Mouse (Mus musculus) erythroblast, embryonic 14.5 days (primary cell): ENCODE measurements around the gene Nrg4. TPM values are rescaled to one million over a fixed set of nuclear protein-coding genes. Genes with fewer than 3 reads are reported as not detected.
"Not testable (repeated sequence)": the region's sequence is repeated elsewhere in the genome, so short reads cannot be mapped to it uniquely, and the experiment has no call there.

Experiments
- H3K27me3 ChIP-seq: 2 replicates; pipeline ENCODE4 v1.6.1; 2012; ENCODE audit warnings: inconsistent platforms; ENCODE audit not compliant: control insufficient read depth
- H3K36me3 ChIP-seq: 2 replicates; pipeline ENCODE4 v1.6.1; 2012; ENCODE audit warnings: mild to moderate bottlenecking, inconsistent platforms; ENCODE audit not compliant: control insufficient read depth
- H3K4me1 ChIP-seq: 2 replicates; pipeline ENCODE4 v1.6.1; 2012; ENCODE audit warnings: inconsistent platforms; ENCODE audit not compliant: control insufficient read depth
- H3K4me3 ChIP-seq: replicated peaks from 2 replicates; pipeline ENCODE3; 2012; ENCODE audit warnings: moderate library complexity, mild to moderate bottlenecking, inconsistent platforms
- H3K9me3 ChIP-seq: 2 replicates; pipeline ENCODE4 v1.6.1; 2012; ENCODE audit warnings: low read length, inconsistent platforms, mixed read lengths; ENCODE audit not compliant: control insufficient read depth
- GATA1 ChIP-seq: IDR thresholded peaks from 2 replicates; pipeline ENCODE4 v1.6.1; 2012; ENCODE audit warnings: low read length, inconsistent platforms, mixed read lengths
- TAL1 ChIP-seq: IDR thresholded peaks from 3 replicates; pipeline ENCODE4 v1.6.1; 2012; ENCODE audit warnings: low read length, inconsistent platforms, mixed read lengths
- polyA plus RNA-seq: library from polyadenylated mRNA; stranded (reverse); fragments of >175 nt; gene quantifications from 2 replicates; pipeline ENCODE4 v1.2.3, GENCODE M21; 2012

The Nrg4 gene
- polyA plus RNA-seq, 1 experiment, result 0.03 TPM

DNA sequence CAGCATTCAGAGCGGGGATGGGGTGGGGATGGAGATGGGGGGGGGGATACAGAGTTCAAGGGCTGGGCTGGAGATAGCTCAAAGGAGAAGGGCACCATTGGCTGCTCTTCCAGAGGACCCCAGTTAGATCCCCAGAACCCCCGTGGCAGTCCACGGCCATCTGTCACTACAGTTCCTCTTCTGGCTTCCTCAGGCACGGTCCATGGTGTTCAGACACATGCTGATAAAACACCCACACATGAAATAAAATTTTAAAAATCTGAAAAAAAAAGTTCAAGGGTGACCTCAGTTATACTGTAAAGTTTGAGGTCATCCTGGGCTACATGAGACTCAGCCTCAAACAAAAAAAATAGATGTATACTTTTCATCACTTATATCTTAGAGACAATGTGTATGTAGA lies 78.2 kb downstream of the Nrg4 start:
- no peaks in the 10 kb centered on the region for H3K9me3 ChIP-seq
- H3K27me3 ChIP-seq, result no peaks in the 10 kb centered on the region
- H3K4me1 ChIP-seq, result no peaks in the 10 kb centered on the region
- TF ChIP-seq TAL1, result no peak
- TF ChIP-seq GATA1, result no peak
- no peak overlapping the region for H3K4me3 ChIP-seq
- H3K36me3 ChIP-seq, result no peaks in the 10 kb centered on the region

DNA sequence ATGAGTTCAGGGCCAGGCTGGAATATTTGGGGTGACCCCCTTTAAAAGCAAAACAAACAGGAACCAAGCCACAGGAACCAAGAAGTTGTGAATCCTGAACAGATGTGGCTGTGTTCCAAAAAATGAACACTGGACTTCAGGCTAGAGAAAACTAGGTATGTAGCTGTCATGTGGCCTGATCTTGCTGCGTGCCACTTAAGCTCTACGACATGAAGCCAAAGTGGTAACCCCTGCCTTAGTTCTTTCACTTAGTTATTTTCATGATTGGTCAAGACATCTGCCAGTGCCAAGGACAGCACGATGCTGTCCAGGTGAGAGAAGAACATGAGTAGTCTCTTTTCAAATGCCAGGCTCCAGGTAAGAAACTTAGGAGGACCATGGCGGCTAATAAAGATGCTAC lies 79.7 kb downstream of the Nrg4 start:
- Histone ChIP-seq H3K9me3 (no peaks in the 10 kb centered on the region), H3K36me3 (no peaks in the 10 kb centered on the region), H3K27me3 (peaks cover 5% of the 10 kb centered on the region), H3K4me3 (no peak overlapping the region), H3K4me1 (no peaks in the 10 kb centered on the region)
- TF ChIP-seq TAL1, result no peak
- no peak for TF ChIP-seq GATA1

DNA sequence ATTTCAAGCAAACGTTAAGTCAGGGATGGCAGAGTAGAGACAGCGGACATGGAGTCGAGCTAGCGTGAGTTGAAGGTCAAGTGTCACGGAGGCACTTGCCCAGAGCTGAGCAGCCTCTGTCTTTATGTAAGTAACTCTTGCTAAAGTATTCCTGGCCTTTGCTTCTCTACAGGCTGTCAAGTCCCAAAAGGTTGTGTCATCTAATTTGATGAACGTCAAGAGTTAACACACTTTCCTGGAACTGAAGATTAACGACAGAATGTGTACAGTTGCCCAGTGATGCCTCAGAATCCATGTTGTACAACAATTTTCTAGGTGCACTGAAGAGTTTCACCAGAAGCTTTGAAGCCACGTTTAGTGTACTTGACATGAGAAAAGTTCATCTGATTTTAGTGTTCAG lies 80.2 kb downstream of the Nrg4 start:
- TF ChIP-seq TAL1, result no peak

DNA sequence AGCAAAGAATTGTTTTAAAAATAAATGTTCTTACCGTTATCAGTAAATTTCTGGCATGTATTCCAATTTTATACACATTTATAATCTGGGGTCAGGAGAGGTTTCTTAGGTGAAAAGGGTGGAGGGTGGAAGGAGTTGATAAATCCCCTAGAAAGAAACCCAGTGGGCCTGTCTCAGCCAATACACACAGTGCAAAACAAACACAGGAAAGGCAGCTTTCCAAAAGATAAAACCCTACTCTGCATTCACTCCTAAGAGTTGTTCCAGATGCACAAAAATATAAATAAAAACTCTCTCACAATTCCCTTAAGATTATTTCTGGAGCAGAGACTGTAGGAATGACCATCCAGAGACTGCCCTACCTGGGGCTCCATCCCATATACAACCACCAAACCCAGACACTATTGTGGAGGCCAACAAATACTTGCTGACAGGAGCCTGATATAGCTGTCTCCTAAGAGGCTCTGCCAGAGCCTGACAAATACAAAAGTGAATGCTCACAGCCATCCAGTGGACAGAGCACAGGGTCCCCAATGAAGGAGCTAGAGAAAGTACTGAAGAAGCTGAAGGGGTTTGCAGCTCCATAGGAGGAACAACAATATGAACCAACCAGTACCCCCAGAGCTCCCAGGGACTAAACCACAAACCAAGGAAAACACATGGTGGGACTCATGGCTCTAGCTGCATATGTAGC lies 81.4 kb downstream of the Nrg4 start:
- not testable (repeated sequence) for H3K9me3 ChIP-seq, H3K36me3 ChIP-seq, H3K4me1 ChIP-seq, H3K4me3 ChIP-seq, H3K27me3 ChIP-seq

More for the DNA sequence above, 80.2 kb downstream of the Nrg4 start:
- no peaks in the 10 kb centered on the region for H3K36me3 ChIP-seq
- no peak overlapping the region for H3K4me3 ChIP-seq
- H3K27me3 ChIP-seq, result peaks cover 9% of the 10 kb centered on the region
- no peaks in the 10 kb centered on the region for H3K9me3 ChIP-seq
- H3K4me1 ChIP-seq, result no peaks in the 10 kb centered on the region

DNA sequence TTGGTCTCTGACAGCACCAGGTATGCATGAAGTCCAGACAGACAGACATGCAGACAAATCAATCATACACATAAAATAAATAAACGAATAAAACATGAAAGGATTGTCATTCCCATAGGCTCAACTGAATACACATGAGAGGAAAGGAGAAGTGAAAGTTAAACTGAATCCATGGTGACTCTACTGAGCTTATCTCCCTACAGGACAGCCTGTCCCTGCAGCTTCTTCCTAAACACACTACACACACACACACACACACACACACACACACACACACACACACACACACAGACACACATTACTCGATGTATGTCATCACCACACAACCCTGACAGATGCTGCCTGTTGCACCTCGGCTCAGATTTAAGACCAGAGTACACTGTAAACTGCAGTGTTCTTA lies 82.6 kb downstream of the Nrg4 start:
- Histone ChIP-seq H3K9me3 (no peaks in the 10 kb centered on the region), H3K4me1 (no peaks in the 10 kb centered on the region), H3K4me3 (no peak overlapping the region), H3K36me3 (no peaks in the 10 kb centered on the region), H3K27me3 (peaks cover 9% of the 10 kb centered on the region)
- TF ChIP-seq TAL1, result no peak
- TF ChIP-seq GATA1, result no peak

DNA sequence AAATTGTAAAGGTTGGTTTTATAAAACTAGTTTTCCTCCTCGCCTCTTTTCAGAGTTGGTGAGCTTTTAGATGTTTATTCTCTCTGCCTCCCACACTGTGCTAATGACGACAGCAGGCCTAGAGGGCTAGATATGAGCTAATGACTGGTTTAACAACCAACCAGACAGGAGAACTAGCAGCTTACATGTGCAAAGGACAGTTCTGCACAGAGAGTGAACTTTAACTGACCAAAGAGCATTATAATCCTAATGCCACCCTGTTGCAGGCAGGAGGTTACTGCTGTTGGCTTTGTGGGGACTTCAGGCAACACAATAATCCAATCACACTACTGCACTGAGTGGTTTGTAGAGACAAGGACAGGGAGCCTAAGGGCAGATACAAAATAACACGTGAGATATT lies 83.4 kb downstream of the Nrg4 start:
- Histone ChIP-seq H3K4me3 (no peak overlapping the region), H3K9me3 (no peaks in the 10 kb centered on the region)
- TF ChIP-seq GATA1 (no peak), TAL1 (no peak)

DNA sequence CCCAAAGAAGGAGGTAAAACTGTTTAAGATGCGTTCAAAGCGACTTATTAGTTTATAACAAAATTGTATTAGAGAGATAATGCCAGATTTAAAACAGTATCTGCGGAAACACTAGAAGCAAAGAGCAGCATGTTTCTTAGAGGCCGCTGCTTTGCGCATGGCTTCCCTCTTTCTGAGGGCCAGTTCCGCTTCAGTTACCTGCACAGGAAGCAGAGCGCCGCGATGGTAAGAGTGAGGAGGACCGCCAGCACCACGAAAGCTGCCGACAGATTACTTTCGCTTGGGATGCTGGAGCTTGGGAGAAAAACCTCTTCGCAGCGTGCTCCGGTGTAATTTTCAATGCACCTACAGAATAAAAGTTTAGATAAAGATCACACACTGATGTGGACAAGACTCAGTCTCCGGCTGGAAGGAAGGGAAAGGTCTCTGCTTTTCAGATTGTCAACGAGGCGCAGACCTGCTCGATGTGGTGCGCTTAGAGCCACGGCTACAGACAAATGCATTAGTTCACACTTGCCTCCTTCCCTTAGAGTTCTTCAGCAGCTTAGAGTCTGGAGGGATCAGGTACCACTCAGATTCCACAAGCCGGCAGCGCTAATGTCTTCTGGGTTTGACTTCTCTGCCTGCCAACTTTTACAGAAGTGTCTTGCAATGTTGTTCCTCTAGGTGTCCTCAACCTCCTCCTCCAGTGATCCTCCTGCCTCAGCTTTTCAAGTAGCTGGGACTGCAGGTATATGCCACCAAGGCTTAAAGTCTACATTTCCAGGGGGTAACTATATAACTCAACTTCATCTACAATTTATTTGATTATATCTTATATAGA lies 84.6 kb downstream of the Nrg4 start:
- no peak for TF ChIP-seq GATA1
- no peak for TF ChIP-seq TAL1
- H3K36me3 ChIP-seq, result no peaks in the 10 kb centered on the region
- H3K4me1 ChIP-seq, result no peaks in the 10 kb centered on the region
- H3K4me3 ChIP-seq, result no peak overlapping the region
- H3K9me3 ChIP-seq, result no peaks in the 10 kb centered on the region
- H3K27me3 ChIP-seq, result peaks cover 9% of the 10 kb centered on the region

More for the DNA sequence above, 83.4 kb downstream of the Nrg4 start:
- Histone ChIP-seq H3K4me1 (no peaks in the 10 kb centered on the region), H3K27me3 (peaks cover 9% of the 10 kb centered on the region), H3K36me3 (no peaks in the 10 kb centered on the region)

DNA sequence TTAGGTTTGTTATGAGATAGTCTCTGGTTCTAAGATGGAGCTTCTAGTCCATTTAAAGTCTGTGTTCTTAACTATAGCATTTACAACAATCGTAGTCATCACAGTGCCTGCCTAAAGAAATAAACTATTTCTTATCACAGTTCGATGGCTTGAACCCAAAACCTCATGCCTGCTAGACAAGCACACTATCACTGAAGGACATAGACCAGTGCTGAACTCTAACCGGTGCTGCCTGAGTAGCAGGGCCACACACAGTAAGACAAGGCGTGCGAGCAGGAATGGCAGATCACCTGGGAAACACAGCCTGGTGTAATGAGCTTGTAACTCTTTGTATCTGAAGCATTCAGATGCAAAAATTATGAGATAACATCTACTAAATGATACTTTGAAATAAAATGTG lies 85.8 kb downstream of the Nrg4 start:
- no peaks in the 10 kb centered on the region for H3K9me3 ChIP-seq
- TF ChIP-seq TAL1, result no peak
- TF ChIP-seq GATA1, result no peak
- peaks cover 9% of the 10 kb centered on the region for H3K27me3 ChIP-seq
- no peaks in the 10 kb centered on the region for H3K4me1 ChIP-seq
- H3K4me3 ChIP-seq, result no peak overlapping the region
- no peaks in the 10 kb centered on the region for H3K36me3 ChIP-seq

DNA sequence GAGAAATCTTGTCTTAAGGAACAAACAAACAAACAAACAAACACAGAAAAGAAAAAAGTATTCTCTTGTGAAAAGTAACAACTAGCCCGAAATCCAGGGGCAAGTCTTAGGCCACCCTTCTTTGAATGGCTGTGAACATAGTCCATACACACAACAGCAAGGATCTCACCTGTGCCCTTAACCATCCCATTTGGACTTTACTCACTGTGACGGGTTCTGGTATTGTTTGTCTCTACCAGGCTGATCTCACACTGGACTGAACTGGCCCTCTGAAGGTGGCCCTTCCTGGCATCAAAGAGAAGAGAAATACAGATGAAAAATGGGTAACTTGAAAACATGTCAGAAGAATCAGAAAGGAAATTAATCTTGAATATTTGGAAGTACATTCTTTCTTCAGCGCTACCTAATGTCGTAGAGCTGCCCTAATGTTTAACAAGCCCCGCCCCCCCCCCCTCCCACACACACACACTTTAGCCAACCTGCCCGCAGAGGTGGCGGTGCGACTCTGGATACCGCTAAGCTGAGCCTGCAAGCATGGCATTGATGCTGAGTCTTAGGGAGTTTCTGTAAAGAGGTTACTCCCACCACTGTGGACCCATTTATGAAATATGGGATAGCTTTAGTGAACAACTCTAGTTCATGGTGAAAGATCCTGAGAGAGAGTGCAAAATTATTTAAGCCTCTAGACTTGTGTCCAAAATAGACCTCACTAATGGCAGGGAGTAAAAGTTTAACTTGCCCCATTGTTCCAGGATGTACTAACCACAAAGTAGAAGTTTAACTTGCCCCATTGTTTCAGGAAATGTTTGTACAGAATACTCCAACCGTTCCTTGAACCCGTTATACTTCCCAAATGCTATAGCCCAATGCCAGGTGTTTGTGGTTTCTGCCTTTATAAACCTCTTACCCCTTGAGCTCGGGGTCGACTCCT lies 90.1 kb downstream of the Nrg4 start:
- Histone ChIP-seq H3K4me1 (no peaks in the 10 kb centered on the region), H3K4me3 (no peak overlapping the region), H3K36me3 (no peaks in the 10 kb centered on the region), H3K27me3 (peaks cover under 1% of the 10 kb centered on the region; the same call in 1 of the 2 replicates), H3K9me3 (peaks cover 3% of the 10 kb centered on the region)
- no peak for TF ChIP-seq GATA1
- no peak for TF ChIP-seq TAL1

DNA sequence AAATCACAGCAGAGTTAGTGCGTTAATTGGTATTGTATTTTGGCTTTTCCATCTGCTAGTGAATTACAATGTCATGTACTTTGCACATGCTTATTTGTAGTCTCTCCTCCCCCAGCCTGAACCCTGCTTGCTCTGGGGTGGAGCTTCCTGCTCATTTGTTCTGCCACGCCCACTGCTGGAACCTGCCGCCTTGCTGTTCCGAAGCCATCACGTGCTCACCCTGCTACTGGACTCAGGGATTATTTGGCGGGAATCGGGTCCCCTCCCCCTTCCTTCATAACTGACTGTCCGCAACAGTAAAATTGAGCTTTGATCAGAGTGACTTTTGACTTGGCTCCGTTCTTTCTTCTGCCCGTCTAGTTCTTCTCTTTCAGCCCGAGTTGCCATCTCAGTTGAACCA lies 93.6 kb downstream of the Nrg4 start:
- H3K36me3 ChIP-seq, H3K4me1 ChIP-seq, H3K9me3 ChIP-seq, H3K4me3 ChIP-seq, H3K27me3 ChIP-seq: not testable (repeated sequence)
